Mouse (Mus musculus): ENCODE measurements around the gene Tmem181a.
"Not testable (repeated sequence)": the region's sequence is repeated elsewhere in the genome, so short reads cannot be mapped to it uniquely, and the experiment has no call there.

DNA sequence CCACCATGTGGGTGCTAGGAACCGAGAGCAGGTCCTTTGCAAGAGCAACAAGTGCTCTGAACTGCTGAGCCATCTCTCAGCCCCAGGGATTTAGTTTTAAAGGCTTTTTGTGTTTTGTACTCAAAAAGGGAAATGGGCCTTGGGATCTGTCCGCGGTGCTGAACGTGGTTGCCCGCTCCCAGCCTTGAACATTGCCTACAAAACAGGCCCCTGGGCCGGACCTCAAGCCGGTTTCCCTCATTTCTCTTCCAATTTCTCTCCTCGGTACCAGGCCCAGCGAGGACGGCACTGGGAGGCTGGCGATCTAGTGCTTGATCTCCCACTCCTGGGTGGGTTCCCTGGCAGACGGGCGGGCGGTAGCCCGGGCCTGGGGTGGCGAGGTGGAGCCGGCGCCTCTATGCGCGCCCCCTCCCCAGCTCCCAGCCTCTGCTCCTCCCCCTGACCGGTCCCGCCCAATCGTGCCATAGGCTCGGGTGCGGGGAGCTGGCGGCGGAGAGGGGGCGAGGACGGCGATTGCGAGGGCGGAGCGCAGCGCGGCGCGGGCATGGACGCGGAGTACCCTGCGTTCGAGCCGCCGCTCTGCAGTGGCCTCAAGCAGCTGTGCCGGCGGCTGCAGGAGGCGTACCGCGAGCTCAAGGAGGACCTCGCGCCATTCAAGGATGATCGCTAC is at the start of gene Tmem181a:
- TF ChIP-seq EP300 (optimal IDR thresholded peaks at IDR 0.05); CTCF (IDR thresholded peaks at IDR 0.05; ENCODE audit: low read depth): not testable (repeated sequence)

All from stomach, postnatal 0 days (tissue).